Comparison of ENCODE assay signal across 8 mouse cellular contexts in genomic region chr10:87861104-87861455, GRCm38 (mm10). TPM values are rescaled to one million over a fixed set of nuclear protein-coding genes. Genes with fewer than 3 reads are reported as not detected.
DNase-seq lines count a peak whose midpoint lies in the region; ATAC-seq and TF ChIP-seq lines count a peak whose summit lies in the region.

No protein-coding gene starts in this region.

- WGBS in heart, adult 2 months, result 61% methylated on average over 6 of the region's 6 CpGs
- 56% methylated on average over 6 of the region's 6 CpGs for WGBS in hindbrain, embryonic 11.5 days
- 66% methylated on average over 6 of the region's 6 CpGs for WGBS in midbrain, embryonic 10.5 days

- H3K36me3 ChIP-seq in heart, adult 2 months (ENCODE audit: control insufficient read depth, insufficient read depth, low read length), result peaks cover 3% of the 10 kb centered on the region
- no peaks in the 10 kb centered on the region for H3K36me3 ChIP-seq in ES-E14 (ENCODE audit: control insufficient read depth, insufficient read depth, low read length, poor library complexity, severe bottlenecking)
- H3K36me3 ChIP-seq in hindbrain, embryonic 11.5 days (ENCODE audit: control insufficient read depth, insufficient read depth, low read length), result no peaks in the 10 kb centered on the region
- H3K36me3 ChIP-seq in midbrain, embryonic 10.5 days, result no peaks in the 10 kb centered on the region

- no peak for TF ChIP-seq EP300 in heart, adult 2 months (IDR thresholded peaks at IDR 0.05; ENCODE audit: insufficient read depth, low read depth, low read length)

- H3K79me2 ChIP-seq in heart, adult 2 months (replicated peaks; ENCODE audit: control insufficient read depth, insufficient read depth, low read length), result no peaks in the 10 kb centered on the region

- no peaks in the 10 kb centered on the region for H3K9me3 ChIP-seq in ES-E14 (ENCODE audit: control insufficient read depth, insufficient read depth, low read depth, low read length)
- H3K9me3 ChIP-seq in hindbrain, embryonic 11.5 days (ENCODE audit: control insufficient read depth, low read length), result no peaks in the 10 kb centered on the region
- no peaks in the 10 kb centered on the region for H3K9me3 ChIP-seq in midbrain, embryonic 10.5 days (replicated peaks)

- peak overlapping the region; percentile 75 for H3K4me2 ChIP-seq in hindbrain, embryonic 11.5 days (replicated peaks; ENCODE audit: low read depth, low read length)

- no peaks in the 10 kb centered on the region for H3K27me3 ChIP-seq in heart, adult 2 months (ENCODE audit: control insufficient read depth, insufficient read depth, low read length)
- no peaks in the 10 kb centered on the region for H3K27me3 ChIP-seq in hindbrain, embryonic 11.5 days (ENCODE audit: control insufficient read depth, insufficient read depth, low read length)
- peaks cover 45% of the 10 kb centered on the region for H3K27me3 ChIP-seq in midbrain, embryonic 10.5 days (ENCODE audit: low read depth, poor library complexity, severe bottlenecking)

- H3K4me3 ChIP-seq in heart, adult 2 months, result peak overlapping the region; percentile 46
- H3K4me3 ChIP-seq in ES-E14 (ENCODE audit: insufficient read depth in 1 of 2, low read depth in 1 of 2, low read length in 2 of 2, poor library complexity in 1 of 2, severe bottlenecking in 1 of 2), result no peak overlapping the region
- peak overlapping the region; percentile 37; the same call in 1 of the 2 replicates for H3K4me3 ChIP-seq in hindbrain, embryonic 11.5 days (ENCODE audit: low read depth, low read length)
- peak overlapping the region; percentile 58 for H3K4me3 ChIP-seq in midbrain, embryonic 10.5 days

- no peak for TF ChIP-seq POLR2A in heart, adult 2 months (IDR thresholded peaks at IDR 0.05; ENCODE audit: insufficient read depth, low read depth, low read length)

- intact Hi-C loops in heart, adult 2 months (cut with DNase I), result no loop called here
- intact Hi-C loops in heart, postnatal 14 days (cut with DNase I), result loop anchor here (2.0 kb wide), 1 partner anchor 64 kb away; no protein-coding TSS in a partner anchor

- no peak for ATAC-seq in hindbrain, embryonic 11.5 days (ENCODE audit: low FRiP score)
- no peak for ATAC-seq in CD4-positive, CD25-positive, alpha-beta regulatory T cell, adult 4 months

- peak overlapping the region; percentile 56; the same call in 1 of the 2 replicates for H3K9ac ChIP-seq in heart, adult 2 months (ENCODE audit: low read depth, low read length)
- H3K9ac ChIP-seq in ES-E14 (ENCODE audit: insufficient read depth, low read depth, low read length, poor library complexity, severe bottlenecking), result no peak overlapping the region
- no peak overlapping the region; the same call in 1 of the 2 replicates for H3K9ac ChIP-seq in hindbrain, embryonic 11.5 days (ENCODE audit: low read depth, low read length)

- peaks cover 14% of the 10 kb centered on the region for H3K4me1 ChIP-seq in heart, adult 2 months (ENCODE audit: control insufficient read depth, insufficient read depth, low read length)
- 0 out of 4 replicates have a peak, but pooled peaks cover 0 to 2% of the 10 kb centered on the region in 2 experiments for H3K4me1 ChIP-seq in ES-E14 (ENCODE audit: control insufficient read depth in 2 of 2, insufficient read depth in 2 of 2, low read length in 2 of 2, poor library complexity in 1 of 2)
- 0 out of 2 replicates have a peak, but pooled peaks cover 2% of the 10 kb centered on the region for H3K4me1 ChIP-seq in hindbrain, embryonic 11.5 days (replicated peaks; ENCODE audit: control insufficient read depth, insufficient read depth, low read length)
- H3K4me1 ChIP-seq in midbrain, embryonic 10.5 days, result peaks cover 39% of the 10 kb centered on the region

- peak overlapping the region; percentile 59 for H3K27ac ChIP-seq in heart, adult 2 months
- no peak overlapping the region for H3K27ac ChIP-seq in ES-E14 (ENCODE audit: insufficient read depth, low read depth, low read length, poor library complexity, severe bottlenecking)
- H3K27ac ChIP-seq in hindbrain, embryonic 11.5 days (ENCODE audit: low read depth, low read length), result no peak overlapping the region
- H3K27ac ChIP-seq in midbrain, embryonic 10.5 days (replicated peaks), result no peak overlapping the region

- no peak for DNase-seq in heart, adult 2 months
- no peak for DNase-seq in heart, postnatal 14 days
- DNase-seq in ES-E14 (ENCODE audit: low read depth, low spot score), result peak; percentile 29
- DNase-seq in hindbrain, embryonic 11.5 days (ENCODE audit: low spot score), result peak; percentile 14
- DNase-seq in midbrain, embryonic 10.5 days (ENCODE audit: low spot score), result no peak
- DNase-seq in urinary bladder, adult 18-20 months (ENCODE audit: low spot score in 2 of 2), result no peak
- DNase-seq in cerebellum, adult 11-12 months, result no peak

- in situ Hi-C loops in ES-E14 (cut with MboI; ENCODE audit: low sequenced_read_pairs in 2 of 2, unreplicated experiment in 2 of 2), result loop anchor here in 1 of 2 experiments (25.0 kb wide), 1 partner anchor 451 kb away; no protein-coding TSS in a partner anchor

- no peak for TF ChIP-seq CTCF in heart, adult 2 months (IDR thresholded peaks at IDR 0.05)

TF ChIP-seq in ES-E14, 5 proteins besides CTCF, POLR2A, EP300 and RAD21:
- TF ChIP-seq CHD2 (IDR thresholded peaks at IDR 0.05; ENCODE audit: low read depth, low read length) (no peak), HCFC1 (IDR thresholded peaks at IDR 0.05; ENCODE audit: borderline replicate concordance, insufficient read depth, low read length) (no peak), ZNF384 (IDR thresholded peaks at IDR 0.05; ENCODE audit: low read depth, low read length) (no peak), MAFK (IDR thresholded peaks at IDR 0.05; ENCODE audit: insufficient read depth, low read depth, low read length) (no peak), ZC3H11A (IDR thresholded peaks at IDR 0.05; ENCODE audit: borderline replicate concordance, low read depth, low read length) (no peak)

RNA-seq across cellular contexts. Expression of gene Igf1, which starts 3.0 kb away (rescaled TPM):
- total RNA-seq in heart, adult 2 months (2021), result 10 to 100 TPM; 11.7 to 15.7 TPM
- polyA plus RNA-seq in heart, adult 2 months (2012; rRNA removed), result 16.9 and 19.8 TPM in 2 replicates
- 10 to 100 TPM; 26.7 to 28.4 TPM for total RNA-seq in heart, postnatal 14 days (2021)
- 0.40 TPM in 1 of 2 replicates, not detected in the other for total RNA-seq in ES-E14 (2012; rRNA removed)
- 32.7 and 33.8 TPM in 2 replicates for polyA plus RNA-seq in hindbrain, embryonic 11.5 days (2014; fragmentation: Nextera tagmentation; extraction: Ambion mirVana)
- polyA plus RNA-seq in midbrain, embryonic 10.5 days (2016; fragmentation: Nextera tagmentation; extraction: Ambion mirVana), result 13.1 and 13.8 TPM in 2 replicates
- under 1 TPM; 0.43 to 0.58 TPM for polyA plus RNA-seq in CD4-positive, CD25-positive, alpha-beta regulatory T cell, adult 4 months (2017; shearing (Covaris generic))

Comparison
In these comparisons a context has a peak if more than half of its experiments do, and no peak if none do; other contexts are left out.
1. DNase-seq: peak in ES-E14 (single experiment) and hindbrain, embryonic 11.5 days (single experiment); none in heart, adult 2 months (0 of 2), heart, postnatal 14 days (0 of 2), midbrain, embryonic 10.5 days (single experiment), urinary bladder, adult 18-20 months (0 of 2) and cerebellum, adult 11-12 months (single experiment).
2. H3K4me3 ChIP-seq: peak in heart, adult 2 months (single experiment), hindbrain, embryonic 11.5 days (single experiment) and midbrain, embryonic 10.5 days (single experiment); none in ES-E14 (0 of 2).